Mouse (Mus musculus) stomach, embryonic 16.5 days (tissue): ENCODE results near the gene Tspan4. TPM values are rescaled to one million over a fixed set of nuclear protein-coding genes. Genes with fewer than 3 reads are reported as not detected.

ENCODE experiments used
- ATAC-seq: fragments of 200-750 bp; cut with Nextera tagmentation; 2 replicates; pipeline ENCODE4 v1.8.0; 2017; ENCODE audit warnings: moderate number of reproducible peaks, moderate TSS enrichment; ENCODE audit not compliant: insufficient read depth, low FRiP score
- H3K27ac ChIP-seq: fragments of 300-500 bp; sonication (generic); 2 replicates; pipeline ENCODE4 v1.5.1; 2014; ENCODE audit warnings: low read length
- H3K27me3 ChIP-seq: fragments of 300-500 bp; sonication (generic); 2 replicates; pipeline ENCODE4 v1.6.1; 2014; ENCODE audit warnings: low read length, control low read depth, mixed read lengths; ENCODE audit not compliant: control insufficient read depth, insufficient read depth
- H3K36me3 ChIP-seq: fragments of 300-500 bp; sonication (generic); 2 replicates; pipeline ENCODE4 v1.6.1; 2014; ENCODE audit warnings: low read length; ENCODE audit not compliant: control insufficient read depth, insufficient read depth
- H3K4me1 ChIP-seq: fragments of 300-500 bp; sonication (generic); 2 replicates; pipeline ENCODE4 v1.6.1; 2014; ENCODE audit warnings: low read length, control low read depth, mixed read lengths; ENCODE audit not compliant: control insufficient read depth, insufficient read depth
- H3K4me2 ChIP-seq: fragments of 300-500 bp; sonication (generic); 2 replicates; pipeline ENCODE4 v1.6.1; 2014; ENCODE audit warnings: low read depth, low read length, mixed read lengths
- H3K4me3 ChIP-seq: fragments of 300-500 bp; sonication (generic); replicated peaks from 2 replicates; pipeline ENCODE4 v1.5.1; 2014; ENCODE audit warnings: mild to moderate bottlenecking, low read length
- H3K9ac ChIP-seq: fragments of 300-500 bp; sonication (generic); 2 replicates; pipeline ENCODE4 v1.6.1; 2014; ENCODE audit warnings: low read length
- H3K9me3 ChIP-seq: fragments of 300-500 bp; sonication (generic); replicated peaks from 2 replicates; pipeline ENCODE4 v1.6.1; 2016; ENCODE audit warnings: low read length, control low read depth; ENCODE audit not compliant: control insufficient read depth
- WGBS: fragments of 180-500 bp; shearing (Covaris S2); extraction: QIAGEN DNeasy Blood & Tissue Kit; methylation state at CpG from one replicate; pipeline ENCODE4 v1.1.7; 2014; 5-methylcytosine and 5-hydroxymethylcytosine counted together
- polyA plus RNA-seq: library from polyadenylated mRNA; unstranded; fragments of >200 nt; fragmentation: Nextera tagmentation; extraction: Ambion mirVana; gene quantifications from 2 replicates; pipeline ENCODE4 v1.2.1, GENCODE M21; 2015

The Tspan4 gene
- polyA plus RNA-seq, 1 experiment from 2014 or later, result 69.6 TPM

DNA sequence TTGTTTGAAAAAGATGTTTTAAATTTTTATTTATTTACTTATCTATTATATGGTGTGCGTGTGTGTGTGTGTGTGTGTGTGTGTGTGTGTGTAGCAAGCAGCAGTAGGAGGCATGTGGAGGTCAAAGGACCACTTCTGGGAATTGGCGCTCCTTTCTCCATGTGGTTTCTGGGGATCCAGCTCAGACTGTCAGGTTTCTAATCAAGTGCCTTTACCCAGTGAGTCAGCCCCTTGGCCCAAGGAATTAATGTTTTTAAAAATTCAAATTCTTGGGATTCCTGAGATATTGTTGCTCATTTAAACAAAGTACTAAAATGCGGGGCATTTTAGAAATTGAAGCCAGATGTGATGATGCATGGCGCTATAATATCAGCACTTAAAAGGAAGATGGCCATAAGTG is 66.6 kb downstream of the Tspan4 start:
- Histone ChIP-seq H3K27me3 (no peaks in the 10 kb centered on the region), H3K4me1 (peaks cover 21% of the 10 kb centered on the region), H3K9ac (no peak overlapping the region), H3K4me3 (no peak overlapping the region), H3K27ac (no peak overlapping the region), H3K36me3 (no peaks in the 10 kb centered on the region), H3K9me3 (no peaks in the 10 kb centered on the region), H3K4me2 (no peak overlapping the region)
- ATAC-seq, result no peak
- WGBS, result 75% methylated on average over 4 of the region's 4 CpGs

DNA sequence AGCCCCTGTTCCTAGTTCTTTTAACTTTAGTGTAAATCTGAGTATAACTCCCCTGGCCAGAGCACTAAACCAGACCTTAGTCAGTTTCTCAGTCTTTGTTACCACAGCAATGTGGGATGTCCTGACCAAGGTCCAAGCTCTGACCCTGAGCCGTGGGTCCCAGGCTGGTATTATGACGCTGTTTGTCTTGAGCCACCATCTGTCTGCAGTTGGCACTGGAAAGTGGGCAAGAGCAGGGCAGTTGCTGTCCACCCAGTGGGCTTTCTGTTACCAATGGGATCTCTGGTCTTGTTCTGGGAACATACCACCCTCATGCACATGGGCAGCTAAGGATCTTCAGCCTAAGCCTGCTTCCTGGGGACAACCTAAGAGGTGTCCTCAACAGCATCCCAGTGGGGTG is 67.5 kb downstream of the Tspan4 start:
- ATAC-seq, result no peak
- Histone ChIP-seq H3K4me2 (no peak overlapping the region), H3K4me1 (peaks cover 21% of the 10 kb centered on the region), H3K4me3 (no peak overlapping the region), H3K9ac (no peak overlapping the region), H3K9me3 (no peaks in the 10 kb centered on the region), H3K36me3 (no peaks in the 10 kb centered on the region), H3K27ac (no peak overlapping the region), H3K27me3 (no peaks in the 10 kb centered on the region)
- 83% methylated on average over 2 of the region's 2 CpGs for WGBS

Other genes with a start within 250 kb of the Tspan4 start
- 57.6 and 67.7 TPM in 2 replicates for gene Phrf1, start 246.5 kb upstream of the Tspan4 start, polyA plus RNA-seq
- 3.5 and 3.6 TPM in 2 replicates for gene Irf7, start 208.8 kb upstream of the Tspan4 start, polyA plus RNA-seq
- 16.0 and 17.0 TPM in 2 replicates for gene Cdhr5, start 198.5 kb upstream of the Tspan4 start, polyA plus RNA-seq
- 23.2 and 24.8 TPM in 2 replicates for gene Sct, start 196.1 kb upstream of the Tspan4 start, polyA plus RNA-seq
- gene Drd4, start 183.2 kb upstream of the Tspan4 start, polyA plus RNA-seq, result 0.18 TPM in 1 of 2 replicates, not detected in the other
- 61.3 and 64.3 TPM in 2 replicates for gene Deaf1, start 147.6 kb upstream of the Tspan4 start, polyA plus RNA-seq
- gene Tmem80, start 147.5 kb upstream of the Tspan4 start, polyA plus RNA-seq, result 35.9 and 36.5 TPM in 2 replicates
- gene Eps8l2, start 136.4 kb upstream of the Tspan4 start, polyA plus RNA-seq, result 79.4 and 108 TPM in 2 replicates
- 399 and 400 TPM in 2 replicates for gene Taldo1, start 83.0 kb upstream of the Tspan4 start, polyA plus RNA-seq
- gene Gatd1, start 61.1 kb upstream of the Tspan4 start, polyA plus RNA-seq, result 45.8 and 48.1 TPM in 2 replicates
- gene Cend1, start 45.7 kb upstream of the Tspan4 start, polyA plus RNA-seq, result 2.6 and 3.8 TPM in 2 replicates
- 29.4 and 32.3 TPM in 2 replicates for gene Slc25a22, start 37.3 kb upstream of the Tspan4 start, polyA plus RNA-seq
- gene Pidd1, start 31.2 kb upstream of the Tspan4 start, polyA plus RNA-seq, result 7.6 and 8.2 TPM in 2 replicates
- 1,060 and 1,250 TPM in 2 replicates for gene Rplp2, start 27.9 kb upstream of the Tspan4 start, polyA plus RNA-seq
- gene Pnpla2, start 20.0 kb upstream of the Tspan4 start, polyA plus RNA-seq, result 34.0 and 38.5 TPM in 2 replicates
- 21.4 and 25.3 TPM in 2 replicates for gene Cracr2b, start 14.1 kb upstream of the Tspan4 start, polyA plus RNA-seq
- gene Cd151, start 7.8 kb upstream of the Tspan4 start, polyA plus RNA-seq, result 39.1 and 40.3 TPM in 2 replicates
- 62.4 and 63.1 TPM in 2 replicates for gene Polr2l, start 108 bp upstream of the Tspan4 start, polyA plus RNA-seq
- 54.0 and 60.5 TPM in 2 replicates for gene Chid1, start 64.6 kb downstream of the Tspan4 start, polyA plus RNA-seq
- 86.0 and 91.0 TPM in 2 replicates for gene Ap2a2, start 86.9 kb downstream of the Tspan4 start, polyA plus RNA-seq
- gene Muc6, start 180.1 kb downstream of the Tspan4 start, polyA plus RNA-seq, result 3.8 and 6.3 TPM in 2 replicates
- 2.5 and 3.2 TPM in 2 replicates for gene Muc2, start 215.1 kb downstream of the Tspan4 start, polyA plus RNA-seq